Mouse (Mus musculus) midbrain, embryonic 11.5 days (tissue): ENCODE data around the gene Trrap. TPM values are rescaled to one million over a fixed set of nuclear protein-coding genes. Genes with fewer than 3 reads are reported as not detected.
A peak's percentile ranks its signal among the peaks of the same experiment; 100 is the strongest.

Source experiments
- ATAC-seq: fragments of 200-750 bp; cut with Nextera tagmentation; 2 replicates; pipeline ENCODE4 v1.8.0; 2017; ENCODE audit warnings: moderate TSS enrichment, moderate library complexity; ENCODE audit not compliant: low FRiP score
- DNase-seq: peaks from one replicate; pipeline ENCODE4 v3.0.0; 2015; ENCODE audit warnings: low spot score; ENCODE audit errors: missing footprints
- H3K27ac ChIP-seq: fragments of 300-500 bp; sonication (generic); 2 replicates; pipeline ENCODE4 v1.5.1; 2014; ENCODE audit warnings: low read depth, low read length
- H3K27me3 ChIP-seq: fragments of 300-500 bp; sonication (generic); 2 replicates; pipeline ENCODE4 v1.6.1; 2014; ENCODE audit warnings: mild to moderate bottlenecking, low read length, moderate library complexity, mixed read lengths; ENCODE audit not compliant: control insufficient read depth, insufficient read depth
- H3K36me3 ChIP-seq: fragments of 300-500 bp; sonication (generic); 2 replicates; pipeline ENCODE4 v1.6.1; 2014; ENCODE audit warnings: mild to moderate bottlenecking, low read length, moderate library complexity, mixed read lengths; ENCODE audit not compliant: control insufficient read depth, insufficient read depth
- H3K4me1 ChIP-seq: fragments of 300-500 bp; sonication (generic); 2 replicates; pipeline ENCODE4 v1.6.1; 2014; ENCODE audit warnings: low read length; ENCODE audit not compliant: control insufficient read depth, insufficient read depth
- H3K4me2 ChIP-seq: fragments of 300-500 bp; sonication (generic); 2 replicates; pipeline ENCODE4 v1.6.1; 2014; ENCODE audit warnings: mild to moderate bottlenecking, moderate library complexity
- H3K4me3 ChIP-seq: fragments of 300-500 bp; sonication (generic); 2 replicates; pipeline ENCODE4 v1.5.1; 2014; ENCODE audit warnings: low read depth, low read length
- H3K9ac ChIP-seq: fragments of 300-500 bp; sonication (generic); 2 replicates; pipeline ENCODE4 v1.6.1; 2014; ENCODE audit warnings: low read length
- H3K9me3 ChIP-seq: fragments of 300-500 bp; sonication (generic); 2 replicates; pipeline ENCODE4 v1.6.1; 2016; ENCODE audit warnings: low read length; ENCODE audit not compliant: control insufficient read depth
- WGBS: fragments of 180-500 bp; shearing (Covaris S2); extraction: QIAGEN DNeasy Blood & Tissue Kit; methylation state at CpG from one replicate; pipeline ENCODE4 v1.1.7; 2014; 5-methylcytosine and 5-hydroxymethylcytosine counted together
- polyA plus RNA-seq: library from polyadenylated mRNA; unstranded; fragments of >200 nt; fragmentation: Nextera tagmentation; extraction: Ambion mirVana; gene quantifications from 2 replicates; pipeline ENCODE4 v1.2.1, GENCODE M21; 2014

Trrap gene
- polyA plus RNA-seq, 1 experiment from 2014 or later, result 91.8 TPM

GRCm38 (mm10) chr5:144870782-144871181 lies 103.2 kb downstream of the Trrap start:
- H3K4me1 ChIP-seq, result no peaks in the 10 kb centered on the region
- 81% methylated on average over 7 of the region's 7 CpGs for WGBS
- H3K36me3 ChIP-seq, result no peaks in the 10 kb centered on the region
- no peaks in the 10 kb centered on the region for H3K9me3 ChIP-seq
- H3K27ac ChIP-seq, result no peak overlapping the region
- no peak overlapping the region for H3K4me3 ChIP-seq
- ATAC-seq, result no peak
- no peak overlapping the region for H3K9ac ChIP-seq
- H3K27me3 ChIP-seq, result no peaks in the 10 kb centered on the region
- no peak for DNase-seq
- H3K4me2 ChIP-seq, result no peak overlapping the region

GRCm38 (mm10) chr5:144871775-144872174 lies 104.2 kb downstream of the Trrap start:
- H3K27ac ChIP-seq, result no peak overlapping the region
- WGBS, result 88% methylated on average over 1 of the region's 1 CpGs
- H3K4me2 ChIP-seq, result no peak overlapping the region
- no peaks in the 10 kb centered on the region for H3K27me3 ChIP-seq
- DNase-seq, result no peak
- no peak for ATAC-seq
- H3K4me1 ChIP-seq, result no peaks in the 10 kb centered on the region
- H3K9ac ChIP-seq, result no peak overlapping the region
- no peak overlapping the region for H3K4me3 ChIP-seq
- H3K36me3 ChIP-seq, result no peaks in the 10 kb centered on the region
- no peaks in the 10 kb centered on the region for H3K9me3 ChIP-seq

- 82% methylated on average over 5 of the region's 5 CpGs for WGBS
- DNase-seq, result no peak
- ATAC-seq, result no peak
- no peak overlapping the region for H3K4me2 ChIP-seq
- no peak overlapping the region for H3K27ac ChIP-seq
- no peaks in the 10 kb centered on the region for H3K4me1 ChIP-seq
- H3K9ac ChIP-seq, result no peak overlapping the region
- H3K36me3 ChIP-seq, result no peaks in the 10 kb centered on the region
- no peaks in the 10 kb centered on the region for H3K9me3 ChIP-seq
- H3K4me3 ChIP-seq, result no peak overlapping the region
- no peaks in the 10 kb centered on the region for H3K27me3 ChIP-seq
Observed at GRCm38 (mm10) chr5:144872326-144872725, 104.8 kb downstream of the Trrap start.

- Histone ChIP-seq H3K9ac (no peak overlapping the region), H3K36me3 (no peaks in the 10 kb centered on the region; the same call in 1 of the 2 replicates), H3K4me3 (no peak overlapping the region), H3K4me1 (no peaks in the 10 kb centered on the region), H3K27ac (no peak overlapping the region), H3K27me3 (no peaks in the 10 kb centered on the region), H3K4me2 (no peak overlapping the region), H3K9me3 (no peaks in the 10 kb centered on the region)
- ATAC-seq, result no peak
- no peak for DNase-seq
- WGBS, result 71% methylated on average over 3 of the region's 3 CpGs
Observed at GRCm38 (mm10) chr5:144872867-144873266, 105.3 kb downstream of the Trrap start.

- 84% methylated on average over 6 of the region's 6 CpGs for WGBS
- Histone ChIP-seq H3K27me3 (no peaks in the 10 kb centered on the region), H3K9ac (no peak overlapping the region), H3K4me2 (no peak overlapping the region), H3K4me3 (no peak overlapping the region), H3K4me1 (no peaks in the 10 kb centered on the region), H3K36me3 (no peaks in the 10 kb centered on the region; the same call in 1 of the 2 replicates), H3K9me3 (no peaks in the 10 kb centered on the region), H3K27ac (no peak overlapping the region)
- ATAC-seq (no peak), DNase-seq (no peak)
Observed at GRCm38 (mm10) chr5:144875227-144875626, 107.7 kb downstream of the Trrap start.

GRCm38 (mm10) chr5:144875892-144876291 lies 108.4 kb downstream of the Trrap start:
- no peaks in the 10 kb centered on the region; the same call in 1 of the 2 replicates for H3K36me3 ChIP-seq
- DNase-seq (peak; percentile 97), ATAC-seq (peak; percentile 68; the same call in 1 of the 2 replicates)
- H3K4me3 ChIP-seq, result no peak overlapping the region
- H3K27me3 ChIP-seq, result no peaks in the 10 kb centered on the region
- H3K4me2 ChIP-seq, result no peak overlapping the region
- no peaks in the 10 kb centered on the region for H3K4me1 ChIP-seq
- no peaks in the 10 kb centered on the region for H3K9me3 ChIP-seq
- H3K9ac ChIP-seq, result no peak overlapping the region
- H3K27ac ChIP-seq, result no peak overlapping the region
- WGBS, result 19% methylated on average over 13 of the region's 13 CpGs

GRCm38 (mm10) chr5:144877021-144877420 lies 109.5 kb downstream of the Trrap start:
- no peaks in the 10 kb centered on the region for H3K27me3 ChIP-seq
- no peak overlapping the region for H3K4me3 ChIP-seq
- H3K36me3 ChIP-seq, result no peaks in the 10 kb centered on the region; the same call in 1 of the 2 replicates
- no peak overlapping the region for H3K4me2 ChIP-seq
- H3K9ac ChIP-seq, result no peak overlapping the region
- H3K9me3 ChIP-seq, result no peaks in the 10 kb centered on the region
- WGBS, result 92% methylated on average over 15 of the region's 15 CpGs
- ATAC-seq, result no peak
- H3K27ac ChIP-seq, result no peak overlapping the region
- no peaks in the 10 kb centered on the region for H3K4me1 ChIP-seq
- no peak for DNase-seq

- Histone ChIP-seq H3K4me3 (no peak overlapping the region), H3K9ac (no peak overlapping the region), H3K36me3 (peaks cover 11% of the 10 kb centered on the region), H3K9me3 (no peaks in the 10 kb centered on the region), H3K27ac (no peak overlapping the region), H3K4me1 (no peaks in the 10 kb centered on the region), H3K27me3 (no peaks in the 10 kb centered on the region), H3K4me2 (no peak overlapping the region)
- DNase-seq, result no peak
- WGBS, result 86% methylated on average over 14 of the region's 14 CpGs
- no peak for ATAC-seq
Observed at GRCm38 (mm10) chr5:144881670-144882399, 114.3 kb downstream of the Trrap start.

GRCm38 (mm10) chr5:144884629-144885217 lies 117.2 kb downstream of the Trrap start:
- WGBS, result 84% methylated on average over 13 of the region's 13 CpGs
- Histone ChIP-seq H3K4me2 (no peak overlapping the region), H3K9ac (no peak overlapping the region), H3K9me3 (0 out of 2 replicates have a peak, but pooled peaks cover 4% of the 10 kb centered on the region), H3K36me3 (peaks cover 30% of the 10 kb centered on the region), H3K27me3 (no peaks in the 10 kb centered on the region), H3K4me3 (no peak overlapping the region), H3K27ac (no peak overlapping the region), H3K4me1 (no peaks in the 10 kb centered on the region)
- ATAC-seq (0 out of 2 replicates have a peak, but pooled peaks have one; percentile 14), DNase-seq (no peak)
